Mouse (Mus musculus) ES-E14 (cell line): ENCODE data around the gene Akt1s1.

Experiments used
- CHD2 ChIP-seq: IDR thresholded peaks from 2 replicates; pipeline ENCODE4 v1.6.1; 2014; ENCODE audit warnings: mild to moderate bottlenecking, low read depth, low read length, inconsistent platforms
- MAFK ChIP-seq: IDR thresholded peaks from 2 replicates; pipeline ENCODE4 v1.6.1; 2014; ENCODE audit warnings: mild to moderate bottlenecking, low read depth, low read length, inconsistent platforms; ENCODE audit not compliant: insufficient read depth
- ZC3H11A ChIP-seq: IDR thresholded peaks from 2 replicates; pipeline ENCODE4 v1.6.1; 2012; ENCODE audit warnings: low read depth, mild to moderate bottlenecking, inconsistent platforms, low read length, borderline replicate concordance
- ZNF384 ChIP-seq: IDR thresholded peaks from 2 replicates; pipeline ENCODE4 v1.6.1; 2012; ENCODE audit warnings: low read depth, low read length, inconsistent platforms

DNA sequence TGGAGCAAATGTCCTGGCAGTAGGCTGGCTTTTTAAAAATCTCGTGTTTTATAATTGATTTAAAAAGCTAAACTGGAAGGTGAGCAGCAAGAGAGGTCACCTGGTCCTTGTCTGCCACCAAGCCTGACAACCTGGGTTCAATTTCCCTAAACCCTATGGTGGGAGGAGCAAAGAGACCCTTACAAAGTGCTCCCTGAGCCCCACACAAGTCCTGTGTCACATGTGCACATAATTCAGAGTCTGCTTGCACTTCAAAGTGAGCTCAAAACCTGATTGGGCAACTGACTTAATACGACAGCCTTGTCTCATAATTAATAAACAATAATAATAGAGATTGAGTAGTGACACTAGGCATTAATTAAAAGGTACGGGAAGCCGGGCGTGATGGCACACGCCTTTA is 21.8 kb downstream of the Akt1s1 start:
- TF ChIP-seq ZC3H11A (no peak), CHD2 (no peak), ZNF384 (no peak), MAFK (no peak)
